Mouse (Mus musculus): ENCODE measurements around the gene Zfp445. TPM values are rescaled to one million over a fixed set of nuclear protein-coding genes. Genes with fewer than 3 reads are reported as not detected.

Gene Zfp445
- polyA plus RNA-seq, 1 experiment: 7.9 TPM

GRCm38 (mm10) chr9:122875145-122875544, 9.3 kb upstream of the Zfp445 start:
- Histone ChIP-seq H3K36me3 (ENCODE audit: control insufficient read depth, insufficient read depth) (no peaks in the 10 kb centered on the region), H3K27me3 (ENCODE audit: control insufficient read depth, insufficient read depth, insufficient read length) (peaks cover 3% of the 10 kb centered on the region), H3K79me2 (ENCODE audit: control insufficient read depth, insufficient read depth) (no peaks in the 10 kb centered on the region), H3ac (ENCODE audit: control insufficient read depth, insufficient read length, low read depth) (no peak overlapping the region), H3K79me3 (ENCODE audit: low read depth) (no peaks in the 10 kb centered on the region), H3K4me3 (ENCODE audit: insufficient read depth, poor library complexity, severe bottlenecking) (no peak overlapping the region)
- TF ChIP-seq CTCF (IDR thresholded peaks at IDR 0.05; ENCODE audit: control insufficient read depth, insufficient read depth, insufficient read length) (no peak), MYOD1 (IDR thresholded peaks at IDR 0.05; ENCODE audit: control insufficient read depth, insufficient read length, low read depth) (no peak), USF1 (IDR thresholded peaks at IDR 0.05; ENCODE audit: low read depth) (no peak), CEBPB (IDR thresholded peaks at IDR 0.05; ENCODE audit: low read depth) (no peak), FOSL1 (IDR thresholded peaks at IDR 0.05; ENCODE audit: insufficient read depth, low read length, poor library complexity, severe bottlenecking) (no peak), MAX (IDR thresholded peaks at IDR 0.05) (no peak), MYOG (IDR thresholded peaks at IDR 0.05; ENCODE audit: control insufficient read depth, extremely low read depth, insufficient read length) (no peak)

GRCm38 (mm10) chr9:122874653-122875052, 8.8 kb upstream of the Zfp445 start:
- Histone ChIP-seq H3K4me3 (ENCODE audit: insufficient read depth, poor library complexity, severe bottlenecking) (no peak overlapping the region), H3K79me3 (ENCODE audit: low read depth) (no peaks in the 10 kb centered on the region), H3K79me2 (ENCODE audit: control insufficient read depth, insufficient read depth) (no peaks in the 10 kb centered on the region), H3ac (ENCODE audit: control insufficient read depth, insufficient read length, low read depth) (no peak overlapping the region), H3K36me3 (ENCODE audit: control insufficient read depth, insufficient read depth) (no peaks in the 10 kb centered on the region), H3K27me3 (ENCODE audit: control insufficient read depth, insufficient read depth, insufficient read length) (peaks cover 3% of the 10 kb centered on the region)
- TF ChIP-seq MAX (IDR thresholded peaks at IDR 0.05) (no peak), FOSL1 (IDR thresholded peaks at IDR 0.05; ENCODE audit: insufficient read depth, low read length, poor library complexity, severe bottlenecking) (no peak), USF1 (IDR thresholded peaks at IDR 0.05; ENCODE audit: low read depth) (no peak), MYOG (IDR thresholded peaks at IDR 0.05; ENCODE audit: control insufficient read depth, extremely low read depth, insufficient read length) (no peak), MYOD1 (IDR thresholded peaks at IDR 0.05; ENCODE audit: control insufficient read depth, insufficient read length, low read depth) (no peak), CTCF (IDR thresholded peaks at IDR 0.05; ENCODE audit: control insufficient read depth, insufficient read depth, insufficient read length) (no peak), CEBPB (IDR thresholded peaks at IDR 0.05; ENCODE audit: low read depth) (no peak)

GRCm38 (mm10) chr9:122872595-122872994, 6.8 kb upstream of the Zfp445 start:
- Histone ChIP-seq H3K79me2 (ENCODE audit: control insufficient read depth, insufficient read depth) (no peaks in the 10 kb centered on the region), H3K36me3 (ENCODE audit: control insufficient read depth, insufficient read depth) (no peaks in the 10 kb centered on the region), H3K27me3 (ENCODE audit: control insufficient read depth, insufficient read depth, insufficient read length) (peaks cover 3% of the 10 kb centered on the region), H3ac (ENCODE audit: control insufficient read depth, insufficient read length, low read depth) (no peak overlapping the region), H3K79me3 (ENCODE audit: low read depth) (no peaks in the 10 kb centered on the region), H3K4me3 (ENCODE audit: insufficient read depth, poor library complexity, severe bottlenecking) (no peak overlapping the region)
- TF ChIP-seq FOSL1 (IDR thresholded peaks at IDR 0.05; ENCODE audit: insufficient read depth, low read length, poor library complexity, severe bottlenecking): no peak
- no peak for TF ChIP-seq CEBPB (IDR thresholded peaks at IDR 0.05; ENCODE audit: low read depth)

GRCm38 (mm10) chr9:122866192-122866591, 386 bp upstream of the Zfp445 start:
- Histone ChIP-seq H3K79me2 (ENCODE audit: control insufficient read depth, insufficient read depth) (peaks cover 48% of the 10 kb centered on the region), H3K27me3 (ENCODE audit: control insufficient read depth, insufficient read depth, insufficient read length) (peaks cover 3% of the 10 kb centered on the region), H3K36me3 (ENCODE audit: control insufficient read depth, insufficient read depth) (peaks cover 11% of the 10 kb centered on the region), H3K79me3 (ENCODE audit: low read depth) (peaks cover 41% of the 10 kb centered on the region), H3ac (ENCODE audit: control insufficient read depth, insufficient read length, low read depth) (no peak overlapping the region), H3K4me3 (ENCODE audit: insufficient read depth, poor library complexity, severe bottlenecking) (peak overlapping the region; percentile 60)
- no peak for TF ChIP-seq MYOD1 (IDR thresholded peaks at IDR 0.05; ENCODE audit: control insufficient read depth, insufficient read length, low read depth)
- TF ChIP-seq USF1 (IDR thresholded peaks at IDR 0.05; ENCODE audit: low read depth): no peak
- TF ChIP-seq MYOG (IDR thresholded peaks at IDR 0.05; ENCODE audit: control insufficient read depth, extremely low read depth, insufficient read length): no peak
- no peak for TF ChIP-seq CEBPB (IDR thresholded peaks at IDR 0.05; ENCODE audit: low read depth)
- no peak for TF ChIP-seq CTCF (IDR thresholded peaks at IDR 0.05; ENCODE audit: control insufficient read depth, insufficient read depth, insufficient read length)
- TF ChIP-seq FOSL1 (IDR thresholded peaks at IDR 0.05; ENCODE audit: insufficient read depth, low read length, poor library complexity, severe bottlenecking): no peak
- TF ChIP-seq MAX (IDR thresholded peaks at IDR 0.05): no peak

GRCm38 (mm10) chr9:122864848-122865247, 958 bp downstream of the Zfp445 start:
- H3K79me2 ChIP-seq (ENCODE audit: control insufficient read depth, insufficient read depth): peaks cover 59% of the 10 kb centered on the region
- no peak for TF ChIP-seq FOSL1 (IDR thresholded peaks at IDR 0.05; ENCODE audit: insufficient read depth, low read length, poor library complexity, severe bottlenecking)
- no peak for TF ChIP-seq CTCF (IDR thresholded peaks at IDR 0.05; ENCODE audit: control insufficient read depth, insufficient read depth, insufficient read length)
- TF ChIP-seq MYOD1 (IDR thresholded peaks at IDR 0.05; ENCODE audit: control insufficient read depth, insufficient read length, low read depth): no peak
- no peak for TF ChIP-seq CEBPB (IDR thresholded peaks at IDR 0.05; ENCODE audit: low read depth)
- no peak for TF ChIP-seq MYOG (IDR thresholded peaks at IDR 0.05; ENCODE audit: control insufficient read depth, extremely low read depth, insufficient read length)
- TF ChIP-seq MAX (IDR thresholded peaks at IDR 0.05): no peak
- no peak for TF ChIP-seq USF1 (IDR thresholded peaks at IDR 0.05; ENCODE audit: low read depth)

GRCm38 (mm10) chr9:122863731-122864130, 2.1 kb downstream of the Zfp445 start:
- Histone ChIP-seq H3K79me2 (ENCODE audit: control insufficient read depth, insufficient read depth) (peaks cover 64% of the 10 kb centered on the region), H3K36me3 (ENCODE audit: control insufficient read depth, insufficient read depth) (peaks cover 31% of the 10 kb centered on the region), H3K79me3 (ENCODE audit: low read depth) (peaks cover 47% of the 10 kb centered on the region), H3K4me3 (ENCODE audit: insufficient read depth, poor library complexity, severe bottlenecking) (no peak overlapping the region), H3ac (ENCODE audit: control insufficient read depth, insufficient read length, low read depth) (no peak overlapping the region), H3K27me3 (ENCODE audit: control insufficient read depth, insufficient read depth, insufficient read length) (no peaks in the 10 kb centered on the region)
- TF ChIP-seq USF1 (IDR thresholded peaks at IDR 0.05; ENCODE audit: low read depth): no peak
- TF ChIP-seq CTCF (IDR thresholded peaks at IDR 0.05; ENCODE audit: control insufficient read depth, insufficient read depth, insufficient read length): no peak
- TF ChIP-seq CEBPB (IDR thresholded peaks at IDR 0.05; ENCODE audit: low read depth): no peak
- TF ChIP-seq MYOG (IDR thresholded peaks at IDR 0.05; ENCODE audit: control insufficient read depth, extremely low read depth, insufficient read length): no peak
- no peak for TF ChIP-seq MAX (IDR thresholded peaks at IDR 0.05)
- no peak for TF ChIP-seq FOSL1 (IDR thresholded peaks at IDR 0.05; ENCODE audit: insufficient read depth, low read length, poor library complexity, severe bottlenecking)
- TF ChIP-seq MYOD1 (IDR thresholded peaks at IDR 0.05; ENCODE audit: control insufficient read depth, insufficient read length, low read depth): no peak

More at GRCm38 (mm10) chr9:122864848-122865247, 958 bp downstream of the Zfp445 start:
- Histone ChIP-seq H3K36me3 (ENCODE audit: control insufficient read depth, insufficient read depth) (peaks cover 21% of the 10 kb centered on the region), H3K4me3 (ENCODE audit: insufficient read depth, poor library complexity, severe bottlenecking) (peak overlapping the region; percentile 60), H3K27me3 (ENCODE audit: control insufficient read depth, insufficient read depth, insufficient read length) (no peaks in the 10 kb centered on the region), H3ac (ENCODE audit: control insufficient read depth, insufficient read length, low read depth) (peak overlapping the region; percentile 25), H3K79me3 (ENCODE audit: low read depth) (peaks cover 47% of the 10 kb centered on the region)
